Mouse (Mus musculus) kidney, postnatal 10 days (tissue): ENCODE data around the gene Eef2kmt.
"Not testable (repeated sequence)": the region's sequence is repeated elsewhere in the genome, so short reads cannot be mapped to it uniquely, and the experiment has no call there.

Experiments used
- DNase-seq: peaks from one replicate; pipeline ENCODE4 v3.0.0; 2021; ENCODE audit warnings: mixed read lengths

The Eef2kmt gene

GRCm38 (mm10) chr16:5255779-5256496 is at the start of gene Eef2kmt:
Eef2kmt (minus strand) TSS chr16:5255983.
- DNase-seq = peak; percentile 99

- DNase-seq = no peak
Observed at GRCm38 (mm10) chr16:5295238-5295637, 39.5 kb upstream of the Eef2kmt start.

- no peak for DNase-seq
Observed at GRCm38 (mm10) chr16:5285376-5285775, 29.6 kb upstream of the Eef2kmt start.

DNA sequence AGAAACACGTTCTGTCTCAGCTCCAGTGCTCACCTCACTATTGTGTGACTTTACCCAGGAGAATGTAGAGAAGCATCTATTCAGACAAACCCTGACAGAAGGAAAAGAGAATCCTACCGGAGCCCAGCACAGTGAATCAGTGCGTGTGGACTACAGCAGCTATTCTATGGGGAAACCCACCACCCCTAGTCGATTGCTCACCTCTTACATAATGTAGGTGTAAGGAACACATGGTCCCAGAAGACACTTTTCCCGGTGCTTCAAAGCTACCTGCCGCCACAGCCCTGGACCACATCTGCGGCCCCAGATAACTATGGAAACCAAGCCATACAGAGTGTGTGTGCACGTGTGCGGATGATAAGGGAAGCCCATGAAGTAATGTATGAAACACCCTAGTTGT is 26.9 kb upstream of the Eef2kmt start:
- DNase-seq = no peak

DNA sequence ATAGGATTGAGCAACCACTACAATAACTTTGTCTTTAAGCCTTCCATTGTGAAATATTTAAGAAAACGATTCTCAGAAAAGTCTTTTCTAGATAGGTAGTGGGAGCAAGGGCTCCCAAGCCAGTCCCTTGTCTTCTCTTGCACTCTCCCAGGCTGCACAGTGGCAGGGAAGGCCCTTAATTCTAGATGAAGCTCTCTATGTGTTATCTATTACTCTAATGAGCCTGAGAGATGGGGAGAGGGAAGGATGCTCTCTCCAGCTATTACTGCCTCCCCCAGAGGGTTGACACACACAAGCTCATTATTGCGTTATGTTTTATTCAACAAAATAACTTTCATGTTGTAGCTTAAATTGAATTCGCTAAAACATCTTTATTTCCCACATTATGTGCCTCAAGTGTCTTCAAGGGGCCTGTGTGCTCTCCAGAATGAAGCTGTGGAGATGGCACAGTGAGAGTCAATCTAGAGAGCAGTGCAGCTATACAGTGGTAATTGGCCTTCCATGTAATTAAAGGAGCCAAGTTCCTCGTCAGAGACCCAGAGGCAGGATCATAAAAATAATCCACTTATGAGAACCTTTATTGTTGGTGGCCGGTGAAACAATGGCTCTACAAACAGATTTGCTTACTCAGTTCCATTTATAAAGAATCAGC is 23.9 kb upstream of the Eef2kmt start:
- DNase-seq = no peak

DNA sequence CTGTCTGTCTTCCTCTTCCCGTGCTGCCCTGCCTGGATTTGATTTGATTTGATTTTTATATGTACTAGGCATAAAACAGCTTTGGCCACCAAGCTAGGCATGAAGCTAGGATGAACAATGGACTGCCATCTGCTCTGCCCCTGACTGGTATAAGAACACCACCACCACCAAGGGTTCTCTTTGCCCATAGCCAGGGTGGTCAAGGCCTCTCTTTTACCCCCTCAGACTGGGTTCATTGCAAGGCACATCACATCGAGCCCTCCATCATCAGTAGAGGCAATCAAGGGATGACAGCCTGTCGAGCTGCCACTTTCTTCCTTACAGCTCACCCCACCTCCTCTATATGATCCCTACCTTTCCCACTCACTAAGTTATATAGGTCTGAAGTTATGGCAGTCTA is 16.6 kb upstream of the Eef2kmt start:
- no peak for DNase-seq

GRCm38 (mm10) chr16:5271411-5272035 is 15.7 kb upstream of the Eef2kmt start:
- DNase-seq = no peak

DNA sequence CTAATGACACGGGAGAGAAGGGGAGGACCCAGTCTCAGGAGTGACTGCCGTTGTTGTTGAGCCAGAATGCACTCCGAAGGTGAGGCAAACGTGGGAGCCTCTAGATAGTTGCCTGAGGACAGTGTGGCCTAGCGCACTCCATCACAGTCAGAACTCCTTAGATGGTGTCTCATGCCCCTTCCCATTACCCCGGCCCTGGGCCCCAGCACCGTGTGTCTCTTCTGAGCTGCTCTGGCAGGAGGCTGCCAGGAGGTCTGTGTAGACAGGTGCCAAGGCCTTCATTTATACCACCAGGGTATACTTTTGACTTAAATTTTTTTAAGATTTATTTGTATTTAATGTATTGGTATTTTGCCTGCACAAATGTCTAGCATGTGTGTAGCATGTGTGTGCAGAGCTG is 8.1 kb upstream of the Eef2kmt start:
- DNase-seq = no peak

GRCm38 (mm10) chr16:5263156-5263555 is 7.4 kb upstream of the Eef2kmt start:
- DNase-seq = no peak

- DNase-seq = peak; percentile 42
Observed at GRCm38 (mm10) chr16:5255081-5255740, 572 bp downstream of the Eef2kmt start.

GRCm38 (mm10) chr16:5254346-5255025 is 1.3 kb downstream of the Eef2kmt start:
- DNase-seq = peak; percentile 87

GRCm38 (mm10) chr16:5252260-5252659 is 3.5 kb downstream of the Eef2kmt start:
- DNase-seq = no peak

DNA sequence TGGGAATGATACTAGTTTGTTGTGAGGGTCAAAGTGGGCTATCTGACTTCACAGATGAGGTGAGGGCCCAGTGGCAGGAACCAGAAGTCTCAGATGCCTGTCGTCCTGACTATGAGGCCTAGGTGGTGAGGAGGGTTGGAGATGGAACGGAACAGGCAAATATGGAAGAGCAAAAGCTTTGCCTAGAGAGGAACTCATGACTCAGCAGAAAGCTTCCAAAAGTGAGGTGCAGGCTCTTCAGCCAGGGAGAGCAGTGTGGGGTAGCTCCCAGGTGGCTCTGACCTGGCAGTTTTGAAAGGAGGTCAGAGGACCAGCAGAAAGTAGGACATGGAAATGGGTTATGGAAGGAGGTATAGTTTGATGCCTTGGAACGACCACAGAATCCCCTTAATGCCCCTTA is 4.9 kb downstream of the Eef2kmt start:
- no peak for DNase-seq

- peak; percentile 81 for DNase-seq
Observed at GRCm38 (mm10) chr16:5244411-5244810, 11.4 kb downstream of the Eef2kmt start.

DNA sequence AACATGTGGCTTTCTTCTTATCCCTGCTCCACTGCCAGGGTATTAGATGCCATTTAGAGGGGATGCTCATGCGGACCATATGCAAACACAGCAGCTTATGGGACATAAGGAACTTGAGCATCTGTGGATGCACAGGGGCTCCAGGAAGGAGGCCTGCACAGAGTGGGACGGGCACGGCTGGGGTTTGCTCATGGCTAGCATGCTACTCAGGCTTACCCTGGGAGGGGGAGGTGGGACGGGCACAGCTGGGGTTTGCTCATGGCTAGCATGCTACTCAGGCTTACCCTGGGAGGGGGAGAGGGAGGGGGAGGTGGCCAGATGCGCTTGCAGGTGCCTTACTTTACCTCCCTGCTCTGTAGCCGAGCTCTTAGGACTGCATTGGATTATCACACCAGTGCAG is 12.9 kb downstream of the Eef2kmt start:
- no peak for DNase-seq

DNA sequence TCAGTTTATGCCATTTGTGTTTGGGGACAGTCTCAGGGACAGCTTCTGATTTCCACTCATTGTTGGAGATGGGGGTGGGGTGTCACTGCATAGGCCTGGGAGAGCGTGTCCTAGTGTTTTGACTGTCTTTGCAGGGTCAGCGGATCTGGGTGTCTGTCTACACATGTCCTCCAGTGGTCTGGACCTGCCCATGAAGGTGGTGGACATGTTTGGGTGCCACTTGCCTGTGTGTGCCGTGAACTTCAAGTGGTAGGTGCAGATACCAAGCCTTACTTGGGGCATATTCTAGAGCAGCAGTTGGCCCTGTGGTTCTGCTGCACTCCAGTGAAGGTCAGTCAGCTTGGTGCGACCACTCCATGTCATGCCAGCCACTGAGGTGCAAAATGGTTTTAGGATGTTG is 13.4 kb downstream of the Eef2kmt start:
- DNase-seq = no peak

- peak; percentile 96 for DNase-seq
Observed at GRCm38 (mm10) chr16:5233418-5234313, 22.1 kb downstream of the Eef2kmt start, which contains the start of gene Alg1. Alg1 (plus strand) TSS chr16:5233621.

DNA sequence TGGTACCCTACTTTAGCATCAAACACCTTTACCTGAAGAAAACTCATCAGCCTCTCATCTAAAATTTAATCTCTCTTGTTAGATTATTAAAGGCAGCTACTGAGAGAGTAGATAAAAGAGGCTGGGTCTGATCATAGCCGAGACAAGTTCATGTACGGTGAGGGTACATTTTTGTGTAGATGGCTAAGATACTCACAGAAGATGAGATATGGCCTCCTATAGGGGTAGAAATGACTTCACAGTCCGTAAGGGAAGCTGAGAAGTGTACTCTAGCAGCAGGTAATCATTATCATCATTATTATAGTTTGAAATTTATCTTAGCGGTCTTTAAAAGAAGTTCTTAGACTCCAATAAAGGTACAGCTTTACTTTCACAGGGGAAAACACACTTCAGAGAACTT is 22.8 kb downstream of the Eef2kmt start:
- DNase-seq = no peak

DNA sequence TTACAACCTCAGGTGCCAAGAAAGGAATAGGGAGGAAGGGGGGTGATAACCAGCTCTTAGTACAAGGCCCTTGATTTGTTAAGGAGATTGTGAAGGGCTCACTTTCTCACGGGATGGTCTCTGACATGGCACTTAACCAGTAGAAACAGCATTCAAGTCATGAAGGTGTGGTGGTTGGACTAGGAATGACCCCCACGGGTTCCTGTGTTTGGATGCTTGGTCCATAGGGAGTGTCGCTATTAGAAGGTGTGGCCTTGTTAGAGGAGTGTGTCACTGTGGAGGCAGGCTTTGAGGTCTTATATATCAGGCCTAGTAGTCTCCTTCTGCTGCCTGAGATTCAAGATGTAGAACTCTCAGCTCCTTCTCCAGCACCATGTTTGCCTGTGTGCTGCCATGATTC is 27.7 kb downstream of the Eef2kmt start:
- DNase-seq = not testable (repeated sequence)

DNA sequence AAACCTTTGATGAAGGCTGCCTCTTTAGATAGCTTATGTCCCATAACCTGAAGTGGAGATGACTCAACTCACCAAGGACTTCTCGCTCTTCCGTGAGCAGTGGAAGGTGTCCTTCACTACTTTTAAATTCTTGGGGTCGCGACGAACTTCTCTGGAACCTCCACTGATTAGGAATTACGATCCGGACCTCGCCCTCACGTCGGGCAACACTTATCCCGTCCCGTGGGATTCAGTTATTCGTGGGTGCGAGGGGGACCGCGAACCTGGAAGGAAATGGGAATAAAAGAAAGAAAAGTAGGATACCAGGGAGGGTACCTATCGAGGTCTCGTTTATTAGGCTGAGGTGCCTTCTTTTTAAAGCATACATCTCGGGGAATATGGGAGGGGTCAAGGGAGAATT is 28.3 kb downstream of the Eef2kmt start:
- DNase-seq = not testable (repeated sequence)

DNA sequence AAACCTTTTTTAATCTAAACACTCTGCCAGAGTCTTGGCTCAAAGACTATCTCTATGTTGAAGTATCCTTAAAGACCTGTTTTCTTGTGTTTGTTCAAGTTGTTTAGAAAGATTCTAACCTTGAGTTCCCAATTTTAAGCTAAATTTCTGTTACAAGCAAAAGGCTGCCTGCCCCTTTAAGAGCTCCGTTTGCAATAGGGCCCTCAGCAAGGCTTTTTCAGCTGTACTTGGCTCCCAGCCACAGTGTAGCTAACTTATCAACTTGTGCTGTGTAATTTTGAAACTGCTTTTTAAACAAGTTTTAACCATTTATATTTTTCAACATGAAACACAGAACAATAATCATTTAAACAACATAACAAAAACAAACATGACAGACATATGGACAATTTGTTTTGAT is 29.2 kb downstream of the Eef2kmt start:
- peak; percentile 43 for DNase-seq

- peak; percentile 49 for DNase-seq
Observed at GRCm38 (mm10) chr16:5222140-5222539, 33.6 kb downstream of the Eef2kmt start, which contains the start of gene AU021092. AU021092 (minus strand) TSS chr16:5222299.
